ENCODE assay signal across 12 mouse cellular contexts in genomic region chr10:117669449-117670090, GRCm38 (mm10). TPM values are rescaled to one million over a fixed set of nuclear protein-coding genes. Genes with fewer than 3 reads are reported as not detected.
A peak's percentile ranks its signal among the peaks of the same experiment; 100 is the strongest.
DNase-seq lines count a peak whose midpoint lies in the region; ATAC-seq and TF ChIP-seq lines count a peak whose summit lies in the region.
"Had no signal": no experiment of that assay in that cellular context is flagged by ENCODE, and none has a peak within 500 bp of the region (broad histone marks: within the 10 kb centered on the region; RNA-seq: fewer than 3 reads in every experiment).

No protein-coding gene starts in this region.

- peak overlapping the region; percentile 46; the same call in 1 of the 2 replicates for H3K27ac ChIP-seq in layer of hippocampus, adult 2 months
- peak overlapping the region; percentile 78 for H3K27ac ChIP-seq in limb, embryonic 11.5 days (replicated peaks; ENCODE audit: low read depth, low read length)
- H3K27ac ChIP-seq: liver, embryonic 15.5 days; midbrain, embryonic 15.5 days had no signal

- no peak overlapping the region for H3K4me3 ChIP-seq in layer of hippocampus, adult 2 months
- no peak overlapping the region for H3K4me3 ChIP-seq in limb, embryonic 11.5 days (ENCODE audit: low read depth, low read length)
- H3K4me3 ChIP-seq: liver, embryonic 15.5 days; midbrain, embryonic 15.5 days had no signal

- 17% methylated on average over 10 of the region's 10 CpGs for WGBS in limb, embryonic 11.5 days

- peak; percentile 77 for ATAC-seq in limb, embryonic 11.5 days (ENCODE audit: insufficient number of reproducible peaks, low FRiP score, low TSS enrichment, low read depth)
- ATAC-seq: inflammation-experienced regulatory T-cells, adult 6 months; midbrain, embryonic 15.5 days; Patski had no signal

- H3K4me1 ChIP-seq in limb, embryonic 11.5 days (ENCODE audit: control insufficient read depth, insufficient read depth, low read length): peaks cover 14% of the 10 kb centered on the region; the same call in 1 of the 2 replicates
- H3K4me1 ChIP-seq: liver, embryonic 15.5 days; midbrain, embryonic 15.5 days had no signal

- no peak overlapping the region for H3K9ac ChIP-seq in limb, embryonic 11.5 days (ENCODE audit: low read length)
- H3K9ac ChIP-seq: liver, embryonic 15.5 days; midbrain, embryonic 15.5 days had no signal

- H3K27me3 ChIP-seq in limb, embryonic 11.5 days (ENCODE audit: control insufficient read depth, insufficient read depth, low read length): no peaks in the 10 kb centered on the region
- H3K27me3 ChIP-seq: liver, embryonic 15.5 days; midbrain, embryonic 15.5 days; Patski had no signal

- no peaks in the 10 kb centered on the region for H3K36me3 ChIP-seq in limb, embryonic 11.5 days (ENCODE audit: control insufficient read depth, insufficient read depth, low read length)
- H3K36me3 ChIP-seq: liver, embryonic 15.5 days; midbrain, embryonic 15.5 days had no signal

- TF ChIP-seq CTCF in layer of hippocampus, adult 2 months (conservative IDR thresholded peaks at IDR 0.05): no peak

- no peak overlapping the region for H3K4me2 ChIP-seq in limb, embryonic 11.5 days (ENCODE audit: low read depth, severe bottlenecking)
- H3K4me2 ChIP-seq: liver, embryonic 15.5 days; midbrain, embryonic 15.5 days had no signal

- no peaks in the 10 kb centered on the region for H3K9me3 ChIP-seq in limb, embryonic 11.5 days (ENCODE audit: control insufficient read depth, low read length)
- H3K9me3 ChIP-seq: liver, embryonic 15.5 days; midbrain, embryonic 15.5 days had no signal

- DNase-seq in adrenal gland, postnatal 36 days: peak; percentile 13 to 16
- DNase-seq in adrenal gland, postnatal 4 days (ENCODE audit: low spot score in 2 of 2): no peak
- DNase-seq in layer of hippocampus, adult 2 months (ENCODE audit: low spot score in 2 of 2): no peak
- no peak for DNase-seq in layer of hippocampus, adult 8-10 months (ENCODE audit: low spot score in 2 of 2)
- DNase-seq in embryo, embryonic 10.5 days (ENCODE audit: low spot score): peak; percentile 56
- DNase-seq in limb, embryonic 11.5 days (ENCODE audit: low spot score): peak; percentile 77
- no peak for DNase-seq in cerebellum, postnatal 36 days
- DNase-seq in thymus, postnatal 25 days: no peak

RNA-seq across cellular contexts. Expression of gene Cpm, which starts 40.3 kb away (rescaled TPM):
- total RNA-seq in adrenal gland, postnatal 36 days (2021): 10 to 100 TPM; 25.3 to 34.9 TPM
- 10 to 100 TPM; 24.4 to 25.3 TPM for total RNA-seq in adrenal gland, postnatal 4 days (2021)
- 1 to 10 TPM; 8.5 to 9.7 TPM for total RNA-seq in layer of hippocampus, adult 2 months (2021)
- 10 to 100 TPM in 2 of 4 experiments, 1 to 10 TPM in 2; 9.1 to 11.4 (median 9.7) TPM for total RNA-seq in layer of hippocampus, adult 8-10 months (2022)
- 38.3 and 45.1 TPM in 2 replicates for polyA plus RNA-seq in limb, embryonic 11.5 days (2014; fragmentation: Nextera tagmentation; extraction: Ambion mirVana)

RNA-seq across cellular contexts. Expression of gene Mdm2, which starts 41.0 kb away (rescaled TPM):
- total RNA-seq in adrenal gland, postnatal 36 days (2021): 10 to 100 TPM; 54.9 to 56.8 TPM
- 10 to 100 TPM; 63.3 to 67.4 TPM for total RNA-seq in adrenal gland, postnatal 4 days (2021)
- 10 to 100 TPM; 55.1 to 66.0 TPM for total RNA-seq in layer of hippocampus, adult 2 months (2021)
- total RNA-seq in layer of hippocampus, adult 8-10 months (2022): 10 to 100 TPM; 54.5 to 67.0 (median 58.7) TPM
- 63.1 and 66.3 TPM in 2 replicates for polyA plus RNA-seq in limb, embryonic 11.5 days (2014; fragmentation: Nextera tagmentation; extraction: Ambion mirVana)

Comparison
In these comparisons a context has a peak if more than half of its experiments do, and no peak if none do; other contexts are left out.
1. DNase-seq: peak in adrenal gland, postnatal 36 days (2 of 2), embryo, embryonic 10.5 days (single experiment) and limb, embryonic 11.5 days (single experiment); none in adrenal gland, postnatal 4 days (0 of 2), layer of hippocampus, adult 2 months (0 of 2), layer of hippocampus, adult 8-10 months (0 of 2), cerebellum, postnatal 36 days (0 of 2) and thymus, postnatal 25 days (single experiment).